Mouse (Mus musculus) kidney, postnatal 4 days (tissue): Measurements from ENCODE around the gene Pheta1.
"Not testable (repeated sequence)": the region's sequence is repeated elsewhere in the genome, so short reads cannot be mapped to it uniquely, and the experiment has no call there.

Experiments
- DNase-seq, 2 experiments: peaks; one replicate each; pipeline ENCODE4 v3.0.0; 2021; ENCODE audit warnings: mixed read lengths in 2 of 2

The Pheta1 gene

GRCm38 (mm10) chr5:121846322-121846721 lies 2.5 kb upstream of the Pheta1 start:
- no peak for DNase-seq

GRCm38 (mm10) chr5:121847269-121847668 lies 1.5 kb upstream of the Pheta1 start:
- not testable (repeated sequence) for DNase-seq

GRCm38 (mm10) chr5:121848035-121848519 lies 707 bp upstream of the Pheta1 start:
- DNase-seq: peak; percentile 64 to 77

- DNase-seq: peak; percentile 34 to 56
Observed at GRCm38 (mm10) chr5:121849478-121850349, 930 bp downstream of the Pheta1 start.

GRCm38 (mm10) chr5:121853368-121854051 lies 4.7 kb downstream of the Pheta1 start:
- peak; percentile 34 to 56 for DNase-seq

- DNase-seq: no peak
Observed at GRCm38 (mm10) chr5:121854768-121855167, 6.0 kb downstream of the Pheta1 start.

- DNase-seq: no peak
Observed at GRCm38 (mm10) chr5:121856740-121857139, 8.0 kb downstream of the Pheta1 start.

GRCm38 (mm10) chr5:121858427-121858826 lies 9.6 kb downstream of the Pheta1 start:
- no peak for DNase-seq

GRCm38 (mm10) chr5:121861964-121862363 lies 13.2 kb downstream of the Pheta1 start:
- no peak for DNase-seq

- DNase-seq: no peak
Observed at GRCm38 (mm10) chr5:121864330-121864729, 15.5 kb downstream of the Pheta1 start.

- DNase-seq: no peak
Observed at GRCm38 (mm10) chr5:121867963-121868362, 19.2 kb downstream of the Pheta1 start.

- no peak for DNase-seq
Observed at GRCm38 (mm10) chr5:121870832-121871231, 22.0 kb downstream of the Pheta1 start.

- no peak for DNase-seq
Observed at GRCm38 (mm10) chr5:121871515-121872030, 22.8 kb downstream of the Pheta1 start.

- DNase-seq: peak; percentile 93 to 94
Observed at GRCm38 (mm10) chr5:121872158-121872557, 23.4 kb downstream of the Pheta1 start.

GRCm38 (mm10) chr5:121875041-121875440 lies 26.3 kb downstream of the Pheta1 start:
- no peak for DNase-seq

GRCm38 (mm10) chr5:121876901-121877300 lies 28.1 kb downstream of the Pheta1 start:
- DNase-seq: no peak

GRCm38 (mm10) chr5:121878703-121879102 lies 29.9 kb downstream of the Pheta1 start:
- no peak for DNase-seq

GRCm38 (mm10) chr5:121879211-121879610 lies 30.4 kb downstream of the Pheta1 start:
- DNase-seq: peak; percentile 57 to 66

GRCm38 (mm10) chr5:121883356-121883755 lies 34.6 kb downstream of the Pheta1 start:
- DNase-seq: no peak

- DNase-seq: peak; percentile 24 to 37
Observed at GRCm38 (mm10) chr5:121889375-121889774, 40.6 kb downstream of the Pheta1 start.

- DNase-seq: no peak
Observed at GRCm38 (mm10) chr5:121889819-121890362, 41.1 kb downstream of the Pheta1 start.

- no peak for DNase-seq
Observed at GRCm38 (mm10) chr5:121890925-121891324, 42.1 kb downstream of the Pheta1 start.

- no peak for DNase-seq
Observed at GRCm38 (mm10) chr5:121892281-121892680, 43.5 kb downstream of the Pheta1 start.
